Mouse (Mus musculus): Measurements from ENCODE around the gene Tedc2.

The Tedc2 gene

GRCm38 (mm10) chr17:24193769-24194168 lies 26.9 kb downstream of the Tedc2 start:
- no peak for DNase-seq (ENCODE audit: low spot score)

- no peak for DNase-seq (ENCODE audit: low spot score)
These were observed 27.4 kb downstream of the Tedc2 start for GRCm38 (mm10) chr17:24193268-24193667.

GRCm38 (mm10) chr17:24192848-24193247 lies 27.8 kb downstream of the Tedc2 start:
- DNase-seq (ENCODE audit: low spot score) = no peak

- DNase-seq (ENCODE audit: low spot score) = no peak
These were observed 29.2 kb downstream of the Tedc2 start for GRCm38 (mm10) chr17:24191481-24191880.

- DNase-seq (ENCODE audit: low spot score) = no peak
These were observed 29.7 kb downstream of the Tedc2 start for GRCm38 (mm10) chr17:24190934-24191333.

GRCm38 (mm10) chr17:24174259-24174658 lies 46.4 kb downstream of the Tedc2 start:
- DNase-seq (ENCODE audit: low spot score) = no peak

- peak; percentile 79 for DNase-seq (ENCODE audit: low spot score)
These were observed 47.2 kb downstream of the Tedc2 start for GRCm38 (mm10) chr17:24173423-24173822.

GRCm38 (mm10) chr17:24171738-24172137 lies 48.9 kb downstream of the Tedc2 start:
- no peak for DNase-seq (ENCODE audit: low spot score)

- DNase-seq (ENCODE audit: low spot score) = no peak
These were observed 49.9 kb downstream of the Tedc2 start for GRCm38 (mm10) chr17:24170729-24171128.

- no peak for DNase-seq (ENCODE audit: low spot score)
These were observed 50.5 kb downstream of the Tedc2 start for GRCm38 (mm10) chr17:24170125-24170524.

GRCm38 (mm10) chr17:24169317-24170065 lies 51.2 kb downstream of the Tedc2 start, which contains the start of gene Atp6v0c:
Atp6v0c (minus strand) TSS chr17:24169702.
- DNase-seq (ENCODE audit: low spot score) = peak; percentile 96

- peak; percentile 79 for DNase-seq (ENCODE audit: low spot score)
These were observed 51.9 kb downstream of the Tedc2 start for GRCm38 (mm10) chr17:24168590-24169277.

- DNase-seq (ENCODE audit: low spot score) = no peak
These were observed 52.7 kb downstream of the Tedc2 start for GRCm38 (mm10) chr17:24167891-24168505.

GRCm38 (mm10) chr17:24167120-24167519 lies 53.5 kb downstream of the Tedc2 start:
- DNase-seq (ENCODE audit: low spot score) = no peak
